12 mouse cellular contexts compared by ENCODE assay signal in genomic region chr6:34901911-34902444, GRCm38 (mm10). TPM values are rescaled to one million over a fixed set of nuclear protein-coding genes. Genes with fewer than 3 reads are reported as not detected.
A peak's percentile ranks its signal among the peaks of the same experiment; 100 is the strongest.
DNase-seq lines count a peak whose midpoint lies in the region; ATAC-seq and TF ChIP-seq lines count a peak whose summit lies in the region.
"Had no signal": no experiment of that assay in that cellular context is flagged by ENCODE, and none has a peak within 500 bp of the region (broad histone marks: within the 10 kb centered on the region; RNA-seq: fewer than 3 reads in every experiment).

No protein-coding gene starts in this region.

- DNase-seq in hindbrain, embryonic 11.5 days (ENCODE audit: low spot score), result no peak
- DNase-seq in spleen, adult 2 months (ENCODE audit: low read depth in 1 of 2, low spot score in 2 of 2), result peak; percentile 41 to 61
- DNase-seq in spleen, postnatal 4 days (ENCODE audit: low spot score in 2 of 2), result no peak
- DNase-seq in brain, adult 2 months (ENCODE audit: low read depth, low spot score), result peak; percentile 74
- DNase-seq in midbrain, embryonic 14.5 days, result no peak
- DNase-seq: kidney, postnatal 25 days had no signal

- peaks cover 8% of the 10 kb centered on the region for H3K36me3 ChIP-seq in hindbrain, embryonic 11.5 days (ENCODE audit: control insufficient read depth, insufficient read depth, low read length)
- H3K36me3 ChIP-seq in hindbrain, embryonic 13.5 days, result peaks cover 85% of the 10 kb centered on the region
- H3K36me3 ChIP-seq in spleen, adult 2 months (ENCODE audit: control insufficient read depth, insufficient read depth, low read length), result peaks cover 28% of the 10 kb centered on the region
- peaks cover 17% of the 10 kb centered on the region; the same call in 1 of the 2 replicates for H3K36me3 ChIP-seq in stomach, embryonic 15.5 days
- peaks cover 73% of the 10 kb centered on the region for H3K36me3 ChIP-seq in midbrain, embryonic 14.5 days (ENCODE audit: control insufficient read depth, insufficient read depth, low read length)
- peaks cover 87% of the 10 kb centered on the region for H3K36me3 ChIP-seq in midbrain, embryonic 13.5 days

- H3K27me3 ChIP-seq in hindbrain, embryonic 11.5 days (ENCODE audit: control insufficient read depth, insufficient read depth, low read length), result no peaks in the 10 kb centered on the region
- H3K27me3 ChIP-seq in hindbrain, embryonic 13.5 days, result no peaks in the 10 kb centered on the region
- H3K27me3 ChIP-seq in spleen, adult 2 months (ENCODE audit: control insufficient read depth, insufficient read depth, low read length), result no peaks in the 10 kb centered on the region
- H3K27me3 ChIP-seq in stomach, embryonic 15.5 days (replicated peaks), result no peaks in the 10 kb centered on the region
- no peaks in the 10 kb centered on the region for H3K27me3 ChIP-seq in midbrain, embryonic 14.5 days (ENCODE audit: control insufficient read depth, insufficient read depth, low read length)
- no peaks in the 10 kb centered on the region for H3K27me3 ChIP-seq in midbrain, embryonic 13.5 days
- H3K27me3 ChIP-seq: megakaryocyte, embryonic 14.5 days had no signal

- H3K9ac ChIP-seq in hindbrain, embryonic 11.5 days (ENCODE audit: low read depth, low read length), result no peak overlapping the region
- H3K9ac ChIP-seq in hindbrain, embryonic 13.5 days, result no peak overlapping the region
- no peak overlapping the region for H3K9ac ChIP-seq in stomach, embryonic 15.5 days
- H3K9ac ChIP-seq in midbrain, embryonic 14.5 days (replicated peaks; ENCODE audit: low read length), result no peak overlapping the region
- H3K9ac ChIP-seq in midbrain, embryonic 13.5 days (replicated peaks), result no peak overlapping the region

- ATAC-seq in hindbrain, embryonic 11.5 days (ENCODE audit: low FRiP score), result peak; percentile 43; the same call in 1 of the 2 replicates
- ATAC-seq in hindbrain, embryonic 13.5 days (ENCODE audit: low FRiP score), result no peak
- no peak for ATAC-seq in stomach, embryonic 15.5 days (ENCODE audit: insufficient read depth, low FRiP score, low read depth)
- ATAC-seq in midbrain, embryonic 14.5 days (ENCODE audit: low FRiP score, low TSS enrichment), result no peak
- no peak for ATAC-seq in midbrain, embryonic 13.5 days

- TF ChIP-seq POLR2A in spleen, adult 2 months (IDR thresholded peaks at IDR 0.05; ENCODE audit: low read depth, low read length), result no peak

- no peaks in the 10 kb centered on the region for H3K4me1 ChIP-seq in hindbrain, embryonic 11.5 days (replicated peaks; ENCODE audit: control insufficient read depth, insufficient read depth, low read length)
- H3K4me1 ChIP-seq in hindbrain, embryonic 13.5 days (replicated peaks), result 0 out of 2 replicates have a peak, but pooled peaks cover 1% of the 10 kb centered on the region
- peaks cover 14% of the 10 kb centered on the region; the same call in 1 of the 2 replicates for H3K4me1 ChIP-seq in spleen, adult 2 months (ENCODE audit: control insufficient read depth, insufficient read depth, insufficient read length)
- H3K4me1 ChIP-seq in stomach, embryonic 15.5 days, result peaks cover 6% of the 10 kb centered on the region; the same call in 1 of the 2 replicates
- no peaks in the 10 kb centered on the region for H3K4me1 ChIP-seq in midbrain, embryonic 14.5 days (ENCODE audit: control insufficient read depth, insufficient read depth, low read length)
- peaks cover 5% of the 10 kb centered on the region; the same call in 1 of the 2 replicates for H3K4me1 ChIP-seq in midbrain, embryonic 13.5 days (replicated peaks)

- H3K4me2 ChIP-seq in hindbrain, embryonic 11.5 days (replicated peaks; ENCODE audit: low read depth, low read length), result no peak overlapping the region
- H3K4me2 ChIP-seq in hindbrain, embryonic 13.5 days, result no peak overlapping the region
- H3K4me2 ChIP-seq in stomach, embryonic 15.5 days, result peak overlapping the region; percentile 23; the same call in 1 of the 2 replicates
- H3K4me2 ChIP-seq in midbrain, embryonic 14.5 days (ENCODE audit: low read length), result no peak overlapping the region
- H3K4me2 ChIP-seq in midbrain, embryonic 13.5 days (replicated peaks), result no peak overlapping the region

- no peaks in the 10 kb centered on the region for H3K9me3 ChIP-seq in hindbrain, embryonic 11.5 days (ENCODE audit: control insufficient read depth, low read length)
- no peaks in the 10 kb centered on the region for H3K9me3 ChIP-seq in hindbrain, embryonic 13.5 days
- no peaks in the 10 kb centered on the region for H3K9me3 ChIP-seq in stomach, embryonic 15.5 days
- no peaks in the 10 kb centered on the region for H3K9me3 ChIP-seq in midbrain, embryonic 14.5 days (ENCODE audit: control insufficient read depth, low read length)
- no peaks in the 10 kb centered on the region for H3K9me3 ChIP-seq in midbrain, embryonic 13.5 days
- H3K9me3 ChIP-seq: forebrain, embryonic 10.5 days; megakaryocyte, embryonic 14.5 days had no signal

- WGBS in hindbrain, embryonic 11.5 days, result 73% methylated on average over 9 of the region's 9 CpGs
- 59% methylated on average over 9 of the region's 9 CpGs for WGBS in hindbrain, embryonic 13.5 days
- WGBS in spleen, adult 2 months, result 27% methylated on average over 9 of the region's 9 CpGs
- 46% methylated on average over 9 of the region's 9 CpGs for WGBS in stomach, embryonic 15.5 days
- 71% methylated on average over 9 of the region's 9 CpGs for WGBS in midbrain, embryonic 14.5 days
- 67% methylated on average over 9 of the region's 9 CpGs for WGBS in midbrain, embryonic 13.5 days

- no peak for TF ChIP-seq CTCF in spleen, adult 2 months (IDR thresholded peaks at IDR 0.05; ENCODE audit: extremely low read depth, insufficient read depth, insufficient read length, insufficient replicate concordance)

- H3K27ac ChIP-seq in hindbrain, embryonic 11.5 days (ENCODE audit: low read depth, low read length), result no peak overlapping the region
- no peak overlapping the region for H3K27ac ChIP-seq in hindbrain, embryonic 13.5 days
- peak overlapping the region; percentile 89 for H3K27ac ChIP-seq in spleen, adult 2 months (ENCODE audit: insufficient read depth, low read length)
- peak overlapping the region; percentile 44; the same call in 1 of the 2 replicates for H3K27ac ChIP-seq in stomach, embryonic 15.5 days
- H3K27ac ChIP-seq in midbrain, embryonic 14.5 days (replicated peaks; ENCODE audit: low read depth, low read length), result no peak overlapping the region
- no peak overlapping the region for H3K27ac ChIP-seq in midbrain, embryonic 13.5 days
- H3K27ac ChIP-seq: forebrain, embryonic 10.5 days; heart, adult 2 months had no signal

- H3K4me3 ChIP-seq in hindbrain, embryonic 11.5 days (ENCODE audit: low read depth, low read length), result no peak overlapping the region
- no peak overlapping the region for H3K4me3 ChIP-seq in hindbrain, embryonic 13.5 days
- H3K4me3 ChIP-seq in spleen, adult 2 months (ENCODE audit: extremely low read depth, insufficient read depth, insufficient read length), result peak overlapping the region; percentile 42; the same call in 1 of the 2 replicates
- H3K4me3 ChIP-seq in stomach, embryonic 15.5 days (replicated peaks), result no peak overlapping the region
- H3K4me3 ChIP-seq in midbrain, embryonic 14.5 days (replicated peaks; ENCODE audit: low read depth, low read length), result no peak overlapping the region
- H3K4me3 ChIP-seq in midbrain, embryonic 13.5 days (replicated peaks), result no peak overlapping the region
- H3K4me3 ChIP-seq: forebrain, embryonic 10.5 days; heart, adult 2 months; megakaryocyte, embryonic 14.5 days had no signal

RNA-seq across cellular contexts. Expression of gene Wdr91, which starts 8.7 kb away (rescaled TPM):
- 11.0 and 12.3 TPM in 2 replicates for polyA plus RNA-seq in hindbrain, embryonic 11.5 days (2014; fragmentation: Nextera tagmentation; extraction: Ambion mirVana)
- 12.5 and 14.5 TPM in 2 replicates for polyA plus RNA-seq in hindbrain, embryonic 13.5 days (2015; fragmentation: Nextera tagmentation; extraction: Ambion mirVana)
- polyA plus RNA-seq in spleen, adult 2 months (2012; rRNA removed), result 32.9 and 36.5 TPM in 2 replicates
- polyA plus RNA-seq in stomach, embryonic 15.5 days (2015; fragmentation: Nextera tagmentation; extraction: Ambion mirVana), result 9.0 and 9.1 TPM in 2 replicates
- polyA plus RNA-seq in midbrain, embryonic 14.5 days (2014; fragmentation: Nextera tagmentation; extraction: Ambion mirVana), result 14.8 and 17.5 TPM in 2 replicates
- polyA plus RNA-seq in midbrain, embryonic 13.5 days (2015; fragmentation: Nextera tagmentation; extraction: Ambion mirVana), result 12.0 and 13.9 TPM in 2 replicates

RNA-seq across cellular contexts. Expression of gene Stra8, which starts 18.0 kb away (rescaled TPM):
- polyA plus RNA-seq in hindbrain, embryonic 11.5 days (2014; fragmentation: Nextera tagmentation; extraction: Ambion mirVana), result not detected in 2 replicates
- polyA plus RNA-seq in hindbrain, embryonic 13.5 days (2015; fragmentation: Nextera tagmentation; extraction: Ambion mirVana), result not detected in 2 replicates
- not detected in 2 replicates for polyA plus RNA-seq in spleen, adult 2 months (2012; rRNA removed)
- polyA plus RNA-seq in stomach, embryonic 15.5 days (2015; fragmentation: Nextera tagmentation; extraction: Ambion mirVana), result not detected in 2 replicates
- polyA plus RNA-seq in midbrain, embryonic 14.5 days (2014; fragmentation: Nextera tagmentation; extraction: Ambion mirVana), result not detected in 2 replicates
- not detected in 2 replicates for polyA plus RNA-seq in midbrain, embryonic 13.5 days (2015; fragmentation: Nextera tagmentation; extraction: Ambion mirVana)
- polyA plus RNA-seq: forebrain, embryonic 10.5 days; heart, adult 2 months had no signal

RNA-seq across cellular contexts. Expression of gene Cyren, which starts 24.1 kb away (rescaled TPM):
- 12.3 and 13.5 TPM in 2 replicates for polyA plus RNA-seq in hindbrain, embryonic 11.5 days (2014; fragmentation: Nextera tagmentation; extraction: Ambion mirVana)
- polyA plus RNA-seq in hindbrain, embryonic 13.5 days (2015; fragmentation: Nextera tagmentation; extraction: Ambion mirVana), result 10.1 and 11.2 TPM in 2 replicates
- 8.0 and 8.1 TPM in 2 replicates for polyA plus RNA-seq in spleen, adult 2 months (2012; rRNA removed)
- 12.5 and 12.6 TPM in 2 replicates for polyA plus RNA-seq in stomach, embryonic 15.5 days (2015; fragmentation: Nextera tagmentation; extraction: Ambion mirVana)
- polyA plus RNA-seq in midbrain, embryonic 14.5 days (2014; fragmentation: Nextera tagmentation; extraction: Ambion mirVana), result 6.1 and 8.7 TPM in 2 replicates
- polyA plus RNA-seq in midbrain, embryonic 13.5 days (2015; fragmentation: Nextera tagmentation; extraction: Ambion mirVana), result 11.6 and 12.1 TPM in 2 replicates

RNA-seq across cellular contexts. Expression of gene Tmem140, which starts 39.0 kb away (rescaled TPM):
- polyA plus RNA-seq in hindbrain, embryonic 11.5 days (2014; fragmentation: Nextera tagmentation; extraction: Ambion mirVana), result 0.95 and 1.1 TPM in 2 replicates
- 1.3 and 1.6 TPM in 2 replicates for polyA plus RNA-seq in hindbrain, embryonic 13.5 days (2015; fragmentation: Nextera tagmentation; extraction: Ambion mirVana)
- 15.0 and 17.4 TPM in 2 replicates for polyA plus RNA-seq in spleen, adult 2 months (2012; rRNA removed)
- 1.8 and 2.5 TPM in 2 replicates for polyA plus RNA-seq in stomach, embryonic 15.5 days (2015; fragmentation: Nextera tagmentation; extraction: Ambion mirVana)
- 0.70 and 1.1 TPM in 2 replicates for polyA plus RNA-seq in midbrain, embryonic 14.5 days (2014; fragmentation: Nextera tagmentation; extraction: Ambion mirVana)
- 0.96 and 1.5 TPM in 2 replicates for polyA plus RNA-seq in midbrain, embryonic 13.5 days (2015; fragmentation: Nextera tagmentation; extraction: Ambion mirVana)

Comparison
In these comparisons a context has a peak if more than half of its experiments do, and no peak if none do; other contexts are left out.
1. DNase-seq: peak in spleen, adult 2 months (2 of 2) and brain, adult 2 months (single experiment); none in hindbrain, embryonic 11.5 days (single experiment), spleen, postnatal 4 days (0 of 2) and midbrain, embryonic 14.5 days (single experiment).
2. H3K27ac ChIP-seq: peak in spleen, adult 2 months (single experiment) and stomach, embryonic 15.5 days (single experiment); none in hindbrain, embryonic 11.5 days (single experiment), hindbrain, embryonic 13.5 days (single experiment), midbrain, embryonic 14.5 days (single experiment) and midbrain, embryonic 13.5 days (single experiment).